Mouse (Mus musculus) embryonic facial prominence, embryonic 12.5 days (tissue): ENCODE results near the gene Csnk2a1. TPM values are rescaled to one million over a fixed set of nuclear protein-coding genes. Genes with fewer than 3 reads are reported as not detected.

Experiments used
- ATAC-seq: fragments of 200-750 bp; cut with Nextera tagmentation; 2 replicates; pipeline ENCODE4 v1.8.0; 2017; ENCODE audit not compliant: insufficient number of reproducible peaks, insufficient read depth, low FRiP score, low TSS enrichment
- H3K27ac ChIP-seq: fragments of 300-500 bp; sonication (generic); 2 replicates; pipeline ENCODE4 v1.5.1; 2016; ENCODE audit warnings: mild to moderate bottlenecking
- H3K27me3 ChIP-seq: fragments of 300-500 bp; sonication (generic); 2 replicates; pipeline ENCODE4 v1.6.1; 2016; ENCODE audit warnings: mild to moderate bottlenecking, moderate library complexity
- H3K36me3 ChIP-seq: fragments of 300-500 bp; sonication (generic); 2 replicates; pipeline ENCODE4 v1.6.1; 2016; ENCODE audit warnings: mild to moderate bottlenecking
- H3K4me1 ChIP-seq: fragments of 300-500 bp; sonication (generic); 2 replicates; pipeline ENCODE4 v1.6.1; 2016
- H3K4me2 ChIP-seq: fragments of 300-500 bp; sonication (generic); replicated peaks from 2 replicates; pipeline ENCODE4 v1.6.1; 2016; ENCODE audit warnings: mild to moderate bottlenecking, moderate library complexity
- H3K4me3 ChIP-seq: fragments of 300-500 bp; sonication (generic); 2 replicates; pipeline ENCODE4 v1.5.1; 2016; ENCODE audit warnings: mild to moderate bottlenecking
- H3K9ac ChIP-seq: fragments of 300-500 bp; sonication (generic); 2 replicates; pipeline ENCODE4 v1.6.1; 2016; ENCODE audit warnings: mild to moderate bottlenecking, moderate library complexity
- H3K9me3 ChIP-seq: fragments of 300-500 bp; sonication (generic); 2 replicates; pipeline ENCODE4 v1.6.1; 2016; ENCODE audit warnings: mild to moderate bottlenecking, moderate library complexity
- WGBS: fragments of 180-500 bp; shearing (Covaris S2); methylation state at CpG from one replicate; pipeline ENCODE4 v1.1.7; 2016; 5-methylcytosine and 5-hydroxymethylcytosine counted together
- polyA plus RNA-seq: library from polyadenylated mRNA; unstranded; fragments of >200 nt; fragmentation: Nextera tagmentation; extraction: Ambion mirVana; gene quantifications from 2 replicates; pipeline ENCODE4 v1.2.1, GENCODE M21; 2016

Gene Csnk2a1
- polyA plus RNA-seq, 1 experiment from 2014 or later, result 86.5 TPM

DNA sequence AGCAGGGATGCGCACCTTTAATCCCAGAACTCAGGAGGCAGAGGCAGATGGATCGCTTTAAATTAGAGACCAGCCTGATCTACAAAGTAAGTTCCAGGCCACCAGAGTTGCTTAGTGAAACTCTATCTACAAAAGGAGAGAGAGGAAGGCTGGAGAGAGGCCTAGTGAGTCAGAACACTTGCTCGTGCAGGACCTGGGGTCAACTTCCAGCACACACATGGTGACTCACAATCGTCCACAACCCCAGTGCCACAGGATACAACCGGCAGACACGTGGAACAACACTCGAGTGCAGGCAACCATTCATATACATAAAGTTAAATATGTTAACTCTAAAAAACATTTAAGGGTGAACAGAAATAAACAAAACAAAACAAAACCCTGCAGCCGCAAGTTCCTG lies 100.0 kb downstream of the Csnk2a1 start:
- Histone ChIP-seq H3K9me3 (no peaks in the 10 kb centered on the region), H3K4me2 (no peak overlapping the region), H3K27ac (no peak overlapping the region), H3K36me3 (peaks cover 80% of the 10 kb centered on the region), H3K9ac (no peak overlapping the region), H3K27me3 (no peaks in the 10 kb centered on the region), H3K4me3 (no peak overlapping the region), H3K4me1 (peaks cover 18% of the 10 kb centered on the region)
- WGBS, result 84% methylated on average over 8 of the region's 8 CpGs
- no peak for ATAC-seq

DNA sequence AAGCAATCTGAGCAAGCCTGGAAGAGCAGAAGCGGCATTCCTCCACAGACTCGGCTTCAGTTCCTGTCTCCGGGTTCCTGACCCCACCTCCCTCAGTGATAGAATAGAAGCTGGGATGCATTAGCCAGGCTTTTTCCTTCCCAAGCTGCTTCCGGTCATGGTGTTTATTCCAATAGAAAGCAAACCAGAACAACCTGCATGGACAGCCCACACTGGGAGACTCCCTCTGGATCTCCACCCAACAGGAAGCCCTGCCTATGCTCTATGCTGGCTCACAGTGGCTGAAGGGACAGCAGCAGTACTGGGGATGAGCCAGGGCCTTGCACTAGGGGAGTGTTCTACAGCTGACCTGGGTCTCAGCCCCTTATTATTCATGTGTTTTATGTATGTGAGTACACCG lies 101.3 kb downstream of the Csnk2a1 start:
- Histone ChIP-seq H3K9me3 (no peaks in the 10 kb centered on the region), H3K9ac (no peak overlapping the region), H3K4me1 (peaks cover 18% of the 10 kb centered on the region), H3K27me3 (no peaks in the 10 kb centered on the region), H3K36me3 (peaks cover 66% of the 10 kb centered on the region), H3K27ac (no peak overlapping the region), H3K4me3 (no peak overlapping the region), H3K4me2 (no peak overlapping the region)
- ATAC-seq, result no peak
- 60% methylated on average over 5 of the region's 5 CpGs for WGBS

DNA sequence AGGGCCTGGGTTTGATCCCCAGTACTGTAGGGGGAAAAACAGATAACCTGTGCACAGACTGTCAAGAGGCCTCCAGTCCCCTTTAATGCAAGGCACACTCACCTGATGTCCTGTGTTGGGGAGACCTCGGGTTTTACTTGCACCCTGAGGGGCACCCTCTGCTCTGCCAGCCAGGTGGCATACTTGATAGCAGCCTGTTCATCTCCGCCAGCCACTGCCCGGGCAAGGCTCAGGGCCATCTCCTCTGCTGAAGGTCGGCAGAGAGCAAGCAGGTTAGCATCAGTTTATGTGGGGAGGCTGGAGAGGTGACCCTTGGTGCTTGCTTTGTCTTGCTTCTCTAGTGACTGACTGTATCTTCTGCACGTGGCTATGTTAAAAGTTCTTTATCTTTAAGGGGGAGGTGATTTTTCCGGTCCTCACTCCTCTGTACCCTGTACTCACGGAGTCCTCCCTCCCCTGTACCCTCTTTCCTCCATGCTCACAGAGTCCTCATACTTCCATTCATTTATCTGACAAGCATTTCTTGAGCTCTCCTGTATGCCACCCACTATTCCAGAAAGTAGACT lies 104.3 kb downstream of the Csnk2a1 start:
- peak overlapping the region; percentile 87 for H3K4me3 ChIP-seq
- peaks cover 18% of the 10 kb centered on the region for H3K4me1 ChIP-seq
- peaks cover 39% of the 10 kb centered on the region for H3K36me3 ChIP-seq
- H3K27me3 ChIP-seq, result no peaks in the 10 kb centered on the region; the same call in 1 of the 2 replicates
- no peak for ATAC-seq
- 0 out of 2 replicates have a peak overlapping the region, but pooled peaks have one; percentile 84 for H3K9ac ChIP-seq
- no peaks in the 10 kb centered on the region for H3K9me3 ChIP-seq
- H3K27ac ChIP-seq, result no peak overlapping the region
- H3K4me2 ChIP-seq, result peak overlapping the region; percentile 83
- 68% methylated on average over 7 of the region's 7 CpGs for WGBS

Other genes with a start within 250 kb of the Csnk2a1 start
- 34.6 and 36.2 TPM in 2 replicates for gene Fam110a, start 246.6 kb upstream of the Csnk2a1 start, polyA plus RNA-seq
- 1.2 TPM in 2 replicates for gene Slc52a3, start 230.3 kb upstream of the Csnk2a1 start, polyA plus RNA-seq
- gene Scrt2, start 145.3 kb upstream of the Csnk2a1 start, polyA plus RNA-seq, result 1.4 and 1.9 TPM in 2 replicates
- gene Srxn1, start 121.3 kb upstream of the Csnk2a1 start, polyA plus RNA-seq, result 10.7 and 13.6 TPM in 2 replicates
- gene Tcf15, start 83.3 kb upstream of the Csnk2a1 start, polyA plus RNA-seq, result 12.2 and 14.7 TPM in 2 replicates
- 46.2 and 48.1 TPM in 2 replicates for gene Tbc1d20, start 67.0 kb downstream of the Csnk2a1 start, polyA plus RNA-seq
- gene Rbck1, start 105.8 kb downstream of the Csnk2a1 start, polyA plus RNA-seq, result 86.0 and 87.1 TPM in 2 replicates
- gene Trib3, start 117.2 kb downstream of the Csnk2a1 start, polyA plus RNA-seq, result 3.5 and 3.7 TPM in 2 replicates
- 4.3 and 4.9 TPM in 2 replicates for gene Nrsn2, start 149.8 kb downstream of the Csnk2a1 start, polyA plus RNA-seq
- gene Sox12, start 171.2 kb downstream of the Csnk2a1 start, polyA plus RNA-seq, result 16.9 and 18.1 TPM in 2 replicates
- gene Zcchc3, start 188.2 kb downstream of the Csnk2a1 start, polyA plus RNA-seq, result 71.0 and 73.6 TPM in 2 replicates
- 0.27 and 0.31 TPM in 2 replicates for gene 6820408C15Rik, start 188.7 kb downstream of the Csnk2a1 start, polyA plus RNA-seq
- not detected in 2 replicates for gene Defb23, start 237.8 kb downstream of the Csnk2a1 start, polyA plus RNA-seq